Mouse (Mus musculus) liver, embryonic 14.5 days (tissue): ENCODE data around the gene Spata13.

Experiments
- CTCF ChIP-seq: IDR thresholded peaks from 2 replicates; pipeline ENCODE4 v1.5.1; 2016; ENCODE audit warnings: antibody characterized with exemption, low read depth, control low read depth
- EP300 ChIP-seq: IDR thresholded peaks from 2 replicates; pipeline ENCODE4 v1.6.1; 2016; ENCODE audit warnings: antibody characterized with exemption, low read depth

GRCm38 (mm10) chr14:60642131-60642530 lies 8.3 kb downstream of the Spata13 start:
- TF ChIP-seq CTCF: no peak
- no peak for TF ChIP-seq EP300
